Mouse (Mus musculus) left cerebral cortex, postnatal 36 days (tissue): ENCODE data around the gene Canx. TPM values are rescaled to one million over a fixed set of nuclear protein-coding genes. Genes with fewer than 3 reads are reported as not detected.
"Not testable (repeated sequence)": the region's sequence is repeated elsewhere in the genome, so short reads cannot be mapped to it uniquely, and the experiment has no call there.

ENCODE experiments used
- DNase-seq, 2 experiments: peaks; one replicate each; pipeline ENCODE4 v3.0.0; 2021 to 2022; ENCODE audit warnings: low spot score in 2 of 2, mixed read lengths in 1 of 2
- intact Hi-C: fragments of 180-260 bp; cut with DNase I; formaldehyde crosslinking; loops from one replicate; pipeline ENCODE4 v1.15.1; 2025
- total RNA-seq, 2 experiments: library from RNA; stranded (reverse); gene quantifications; 2 replicates each; pipeline ENCODE4 v1.2.3; 2021

Canx gene
- total RNA-seq, 2 experiments from 2014 or later: 400 to 407 TPM

GRCm38 (mm10) chr11:50336891-50337290 lies 11.4 kb upstream of the Canx start:
- intact Hi-C loops: no loop called here
- no peak for DNase-seq

GRCm38 (mm10) chr11:50336126-50336525 lies 10.7 kb upstream of the Canx start:
- DNase-seq: no peak
- intact Hi-C loops: no loop called here

- no peak for DNase-seq
- intact Hi-C loops: no loop called here
These were observed 7.7 kb upstream of the Canx start for GRCm38 (mm10) chr11:50333181-50333580.

GRCm38 (mm10) chr11:50329378-50329777 lies 3.9 kb upstream of the Canx start:
- intact Hi-C loops: no loop called here
- DNase-seq: no peak

GRCm38 (mm10) chr11:50328075-50328625 lies 2.7 kb upstream of the Canx start:
- DNase-seq: no peak
- intact Hi-C loops: no loop called here

GRCm38 (mm10) chr11:50326302-50326966 lies 961 bp upstream of the Canx start:
- DNase-seq: no peak
- intact Hi-C loops: no loop called here

GRCm38 (mm10) chr11:50324751-50325471 lies 562 bp downstream of the Canx start:
- DNase-seq: no peak
- intact Hi-C loops: loop anchor here (2.0 kb wide), 1 partner anchor 52 kb away; the partner anchor contains the start of gene Hnrnph1

GRCm38 (mm10) chr11:50323843-50324242 lies 1.6 kb downstream of the Canx start:
- intact Hi-C loops: loop anchor here (2.0 kb wide), 1 partner anchor 53 kb away; the partner anchor contains the start of gene Hnrnph1
- no peak for DNase-seq

- intact Hi-C loops: no loop called here
- DNase-seq: no peak
These were observed 3.1 kb downstream of the Canx start for GRCm38 (mm10) chr11:50322345-50322744.

- DNase-seq: no peak
- intact Hi-C loops: no loop called here
These were observed 4.2 kb downstream of the Canx start for GRCm38 (mm10) chr11:50321239-50321638.

GRCm38 (mm10) chr11:50319343-50319742 lies 6.1 kb downstream of the Canx start:
- DNase-seq, intact Hi-C loops: not testable (repeated sequence)

GRCm38 (mm10) chr11:50312803-50313202 lies 12.7 kb downstream of the Canx start:
- intact Hi-C loops: no loop called here
- no peak for DNase-seq

- intact Hi-C loops: no loop called here
- DNase-seq: no peak
These were observed 22.1 kb downstream of the Canx start for GRCm38 (mm10) chr11:50303406-50303805.

- peak; percentile 97 for DNase-seq
- intact Hi-C loops: loop anchor here (5.0 kb wide), 1 partner anchor 55 kb away; the partner anchor contains the start of gene Ltc4s
These were observed 33.1 kb downstream of the Canx start, which contains the start of gene Maml1 for GRCm38 (mm10) chr11:50292190-50292855. Gene Maml1, minus strand, starts transcription at chr11:50292311.

- intact Hi-C loops: loop anchor here (5.0 kb wide), 1 partner anchor 54 kb away; the partner anchor contains the start of gene Ltc4s
- DNase-seq: peak in 1 of 2 experiments; percentile 34
These were observed 33.9 kb downstream of the Canx start for GRCm38 (mm10) chr11:50291321-50292165.

GRCm38 (mm10) chr11:50290486-50291225 lies 34.8 kb downstream of the Canx start:
- DNase-seq: no peak
- intact Hi-C loops: loop anchor here (5.0 kb wide), 1 partner anchor 53 kb away; the partner anchor contains the start of gene Ltc4s

GRCm38 (mm10) chr11:50286428-50286827 lies 39.0 kb downstream of the Canx start:
- no peak for DNase-seq
- intact Hi-C loops: no loop called here

GRCm38 (mm10) chr11:50285696-50286095 lies 39.8 kb downstream of the Canx start:
- intact Hi-C loops: no loop called here
- no peak for DNase-seq
